Mouse (Mus musculus) embryo, embryonic 11.5 days (tissue): ENCODE results near the gene Snx29.

Experiments
- DNase-seq: peaks from one replicate; pipeline ENCODE4 v3.0.0-alpha.2; 2012; ENCODE audit warnings: low read depth, low spot score

The Snx29 gene

DNA sequence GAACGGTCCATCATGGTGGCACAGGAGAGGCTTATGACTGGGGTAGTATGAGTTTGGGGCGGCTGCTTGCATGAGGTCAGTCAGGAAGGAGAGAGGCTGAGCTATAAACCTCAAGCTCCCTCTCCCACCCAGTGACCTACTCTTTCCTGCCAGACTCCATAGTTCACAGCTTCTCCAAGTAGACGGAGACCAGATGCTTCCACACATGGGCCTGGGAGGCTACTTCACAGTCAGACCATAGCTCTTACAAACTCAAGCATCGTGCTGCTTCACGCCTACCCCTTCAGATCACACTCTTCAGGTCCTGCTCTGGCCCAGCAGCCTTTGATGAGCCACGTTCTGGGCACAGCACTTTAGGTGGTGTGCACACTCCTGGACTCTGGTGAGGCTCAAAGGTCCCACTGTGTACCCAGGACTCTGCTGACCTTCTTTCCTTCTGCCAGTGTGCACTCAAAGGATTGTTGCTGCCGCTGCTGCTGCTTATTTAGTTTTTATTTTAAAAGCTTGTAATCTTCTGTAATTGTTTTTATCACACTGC, 313.6 kb downstream of the Snx29 start:
- DNase-seq: no peak

DNA sequence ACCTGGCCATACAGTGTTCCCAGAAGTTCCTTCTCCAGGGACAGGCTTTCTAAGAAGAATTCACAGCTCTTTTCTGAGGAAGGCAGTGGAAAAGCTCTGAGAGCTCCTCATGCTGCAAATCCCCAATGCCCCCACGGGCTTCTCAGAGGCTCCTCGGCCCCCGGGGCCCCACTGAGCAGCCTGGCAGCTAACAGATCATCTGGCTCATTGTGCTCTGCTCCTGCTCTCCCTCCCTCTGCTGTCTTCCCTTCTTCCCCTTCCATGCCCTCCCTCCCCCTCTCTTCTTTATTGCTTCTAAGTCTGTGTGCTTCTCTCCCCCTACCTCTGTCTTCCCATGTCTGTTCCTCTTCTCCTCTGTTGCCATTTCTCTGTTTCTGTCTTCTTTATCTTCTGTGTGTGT, 314.2 kb downstream of the Snx29 start:
- DNase-seq: no peak

- no peak for DNase-seq
These were observed 315.1 kb downstream of the Snx29 start for GRCm38 (mm10) chr16:11637794-11638193.

GRCm38 (mm10) chr16:11638739-11639138, 316.0 kb downstream of the Snx29 start:
- DNase-seq: no peak

- no peak for DNase-seq
These were observed 317.2 kb downstream of the Snx29 start for GRCm38 (mm10) chr16:11639936-11640335.

DNA sequence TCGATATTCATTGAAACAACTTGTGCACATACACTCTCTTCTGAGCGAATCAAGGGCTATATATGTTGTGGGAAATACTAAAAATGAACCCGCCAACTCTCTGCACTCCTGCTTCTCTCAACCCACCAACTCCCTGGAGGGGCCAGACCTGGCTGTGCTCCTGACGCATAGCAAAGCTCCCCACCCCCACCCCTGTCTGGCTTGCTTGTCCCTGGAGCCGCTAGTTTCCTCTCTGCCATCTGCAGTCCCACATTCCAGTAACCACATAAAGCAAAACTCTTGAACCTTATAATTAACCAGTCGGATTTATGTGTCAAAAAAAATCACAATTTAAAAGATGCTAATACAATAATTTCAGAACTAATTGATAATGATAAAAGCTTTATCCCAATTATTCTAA, 320.9 kb downstream of the Snx29 start:
- DNase-seq: no peak

- DNase-seq: no peak
These were observed 321.7 kb downstream of the Snx29 start for GRCm38 (mm10) chr16:11644399-11644798.

GRCm38 (mm10) chr16:11645668-11646067, 323.0 kb downstream of the Snx29 start:
- DNase-seq: no peak

DNA sequence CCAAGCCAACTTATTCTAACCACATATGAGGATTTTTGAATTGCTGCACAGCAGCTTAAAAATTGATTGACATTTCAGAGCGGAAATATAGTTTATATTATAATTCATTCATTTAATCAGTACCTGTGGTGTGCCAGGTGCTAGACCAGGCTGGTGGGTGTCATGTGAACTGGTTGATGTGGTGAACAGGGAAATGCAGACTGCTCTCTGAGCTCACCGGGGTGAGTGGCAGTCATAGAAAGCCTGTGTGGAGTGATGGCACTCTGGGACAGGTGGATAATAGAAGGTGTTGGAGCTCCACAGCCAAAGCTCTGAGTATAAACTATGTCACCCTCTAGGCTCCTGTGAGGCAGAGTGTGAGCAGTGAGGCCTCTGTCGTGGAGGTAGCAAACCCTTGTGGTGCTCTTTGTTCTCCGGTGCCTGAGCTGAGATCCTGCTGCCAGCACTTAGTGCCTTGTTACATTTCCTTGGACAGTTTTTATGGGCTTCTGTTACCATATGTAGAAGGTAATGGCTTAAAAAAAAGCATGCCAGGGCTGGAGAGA, 324.1 kb downstream of the Snx29 start:
- no peak for DNase-seq

DNA sequence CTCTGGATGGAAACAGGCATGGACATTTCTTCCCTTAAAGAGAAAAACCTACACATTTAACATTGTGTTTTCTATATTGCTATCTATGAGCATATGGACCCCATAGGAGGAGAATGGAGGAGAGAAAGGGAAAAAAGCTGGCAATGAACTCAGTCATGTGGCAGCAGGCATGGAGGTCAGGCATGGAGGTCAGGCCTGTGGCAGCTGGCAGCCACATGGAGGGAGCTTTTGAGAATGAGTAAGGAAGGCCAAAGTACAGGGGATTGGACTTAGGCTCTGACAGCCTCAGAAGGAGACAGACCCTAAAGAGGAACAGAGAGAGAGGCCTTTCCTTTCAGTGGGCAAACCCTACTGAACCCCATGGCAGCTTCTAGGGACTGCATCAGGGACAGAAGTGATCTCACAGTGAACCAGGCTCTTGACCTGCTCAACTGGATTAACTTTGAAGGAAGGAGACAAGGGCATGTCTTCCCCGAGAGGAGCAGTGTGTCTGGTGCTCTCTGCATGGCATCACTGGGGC, 325.5 kb downstream of the Snx29 start:
- DNase-seq: no peak

GRCm38 (mm10) chr16:11652686-11653366, 330.1 kb downstream of the Snx29 start:
- DNase-seq: no peak

DNA sequence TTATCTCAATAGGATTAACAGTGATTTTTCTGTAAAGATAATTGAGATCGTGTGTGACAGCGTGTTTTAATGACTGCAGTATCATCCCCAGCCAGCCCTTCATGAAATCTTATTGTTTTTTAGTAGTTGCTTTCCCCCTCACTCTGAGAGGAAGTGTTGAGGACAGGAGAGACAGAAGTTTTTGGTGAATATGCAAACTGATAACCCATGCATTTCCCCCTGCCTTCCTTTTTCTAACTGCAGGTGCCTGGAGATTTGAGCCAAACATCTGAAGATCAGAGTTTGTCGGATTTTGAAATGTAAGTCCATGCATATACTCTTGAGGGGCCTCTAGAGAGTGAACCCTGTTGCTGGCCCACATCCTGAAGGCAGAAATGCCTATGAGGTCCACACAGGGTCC, 333.2 kb downstream of the Snx29 start:
- no peak for DNase-seq

DNA sequence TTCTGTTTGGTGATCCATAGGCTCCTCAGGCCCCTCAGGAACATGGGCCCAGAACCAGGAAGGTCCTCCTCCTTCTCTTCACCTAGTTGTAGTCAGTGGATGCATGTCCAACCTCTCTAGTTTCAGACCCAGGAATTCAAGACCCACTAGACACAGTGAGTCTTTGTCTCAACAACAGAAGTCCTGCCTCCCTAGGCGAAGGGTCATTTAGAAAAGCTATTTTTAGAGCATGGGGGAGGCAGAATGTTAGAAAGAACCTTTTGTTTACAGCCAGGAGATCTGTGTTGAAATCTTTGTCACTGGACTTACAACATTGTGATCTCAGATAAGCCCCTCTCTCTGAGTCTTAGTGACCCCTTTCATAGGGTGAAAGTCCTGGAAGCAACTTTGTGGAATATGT, 334.4 kb downstream of the Snx29 start:
- DNase-seq: no peak

DNA sequence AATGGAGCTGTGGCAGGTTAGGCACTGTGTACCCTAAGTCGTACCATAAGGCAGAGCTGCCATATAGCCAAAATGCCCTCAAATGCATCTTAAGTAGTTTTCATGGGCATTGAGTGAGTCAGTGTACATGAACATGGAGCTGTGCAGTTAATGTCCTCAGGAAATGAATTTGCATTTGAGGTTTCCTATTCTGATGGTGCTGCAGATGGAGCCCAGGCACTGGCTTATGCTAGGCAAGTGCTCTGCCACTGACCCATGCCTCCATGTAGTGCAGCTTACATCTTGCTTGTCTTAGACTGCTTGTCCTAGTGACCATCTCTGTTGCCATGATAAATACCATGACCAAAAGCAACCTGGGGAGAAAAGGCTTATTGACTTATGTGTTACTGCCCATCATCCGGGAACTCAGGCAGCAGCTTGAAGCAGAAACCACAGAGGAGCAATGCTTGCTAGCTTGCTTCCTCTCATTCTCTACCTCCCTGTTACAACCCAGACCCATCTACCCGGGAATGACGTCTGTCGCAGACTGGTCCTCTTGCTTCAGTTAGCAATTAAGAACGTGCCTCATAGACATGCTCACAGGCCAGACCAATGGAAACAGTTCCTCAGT, 336.5 kb downstream of the Snx29 start:
- DNase-seq: no peak

DNA sequence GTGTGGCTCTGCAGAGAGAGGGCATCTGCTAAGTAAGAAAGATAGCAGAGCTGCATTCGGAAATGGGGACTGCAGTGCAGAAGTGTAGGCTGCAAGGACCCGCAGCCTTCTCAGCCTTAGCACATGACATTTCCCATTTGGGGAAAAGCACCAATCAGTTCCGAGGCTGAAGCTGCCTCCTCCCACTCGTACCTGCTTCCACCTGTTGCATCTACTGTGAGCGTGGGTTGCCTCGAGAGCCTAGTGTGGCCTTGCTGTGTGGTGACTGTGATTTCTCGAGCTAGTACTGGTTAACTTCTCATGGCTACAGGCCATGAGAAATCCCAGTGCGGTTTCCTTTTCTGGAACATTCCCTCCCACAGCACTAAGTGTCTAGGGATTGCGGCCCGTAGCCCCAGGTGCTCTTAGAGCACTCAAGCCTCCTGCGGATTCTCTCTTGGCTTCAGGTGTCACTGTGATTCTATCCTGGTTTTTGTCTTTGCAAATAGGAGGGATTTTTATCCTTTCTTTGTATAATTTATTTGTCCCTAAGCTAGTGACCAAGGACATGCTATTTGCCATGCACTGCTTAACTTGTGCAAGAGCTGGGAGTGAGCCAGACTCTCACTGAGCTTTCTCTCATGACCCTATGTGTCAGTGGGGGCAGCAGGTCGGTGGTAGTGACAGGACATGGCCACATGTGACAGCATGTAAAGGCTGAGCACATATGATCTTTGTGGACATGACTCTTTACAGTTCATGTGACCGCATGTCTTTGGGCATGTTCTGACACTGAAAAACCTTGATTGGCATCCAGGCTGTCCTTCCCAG, 342.4 kb downstream of the Snx29 start:
- no peak for DNase-seq

- DNase-seq: no peak
These were observed 343.2 kb downstream of the Snx29 start for GRCm38 (mm10) chr16:11665869-11666268.

DNA sequence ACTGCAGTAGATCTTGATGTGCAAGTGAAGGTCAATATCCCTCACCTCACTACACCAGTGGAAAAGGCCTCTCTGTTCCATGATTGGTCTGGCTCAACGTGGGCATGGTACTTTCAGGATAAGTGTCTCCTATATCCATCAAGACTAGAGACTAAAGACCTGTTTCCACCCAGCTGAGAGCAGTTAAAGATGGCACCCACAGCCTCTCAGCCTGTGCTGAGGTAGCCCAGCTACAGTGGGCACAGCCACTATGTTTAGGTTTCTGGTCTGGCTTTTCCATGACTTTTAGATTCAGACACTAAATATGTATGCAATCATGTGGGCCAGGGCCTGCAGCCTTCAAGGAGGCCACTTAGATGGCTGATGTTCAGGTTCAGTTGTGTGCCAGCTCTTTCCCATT, 345.7 kb downstream of the Snx29 start:
- DNase-seq: no peak

GRCm38 (mm10) chr16:11668878-11669277, 346.2 kb downstream of the Snx29 start:
- DNase-seq: no peak

DNA sequence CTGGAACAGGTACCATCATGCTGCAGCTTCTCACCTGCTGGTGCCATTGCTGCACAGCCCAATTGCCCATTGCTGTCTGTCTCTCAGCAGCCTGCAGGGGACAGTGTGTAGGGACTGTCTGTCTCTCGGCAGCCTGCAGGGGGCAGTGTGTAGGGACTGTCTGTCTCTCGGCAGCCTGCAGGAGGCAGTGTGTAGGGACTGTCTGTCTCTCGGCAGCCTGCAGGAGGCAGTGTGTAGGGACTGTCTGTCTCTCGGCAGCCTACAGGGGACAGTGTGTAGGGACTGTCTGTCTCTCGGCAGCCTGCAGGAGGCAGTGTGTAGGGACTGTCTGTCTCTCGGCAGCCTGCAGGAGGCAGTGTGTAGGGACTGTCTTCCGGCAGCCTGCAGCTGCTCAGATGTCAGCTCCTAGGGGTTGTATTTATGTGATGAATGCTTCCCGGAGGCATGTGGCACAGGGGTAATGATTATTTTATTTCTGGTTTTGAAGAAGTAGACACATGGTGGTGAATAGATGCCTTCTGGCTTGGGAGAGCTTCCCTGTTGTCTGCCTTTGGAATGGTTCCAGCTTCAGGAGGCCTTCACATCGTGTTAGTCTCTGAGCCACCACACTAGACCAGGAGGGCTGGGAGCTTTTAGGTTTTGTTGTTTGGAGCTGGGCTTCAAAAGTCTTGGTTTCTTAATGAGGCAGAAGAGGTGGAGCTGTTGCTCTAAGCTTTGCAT, 347.7 kb downstream of the Snx29 start:
- DNase-seq: no peak

GRCm38 (mm10) chr16:11670971-11671310, 348.2 kb downstream of the Snx29 start:
- DNase-seq: no peak

- no peak for DNase-seq
These were observed 353.3 kb downstream of the Snx29 start for GRCm38 (mm10) chr16:11676006-11676405.
